Mouse (Mus musculus) ES-Bruce4 (cell line): ENCODE data around the gene Tfap2d. TPM values are rescaled to one million over a fixed set of nuclear protein-coding genes. Genes with fewer than 3 reads are reported as not detected.
A peak's percentile ranks its signal among the peaks of the same experiment; 100 is the strongest.

ENCODE experiments used
- H3K27ac ChIP-seq: 2 replicates; pipeline ENCODE4 v1.5.1; 2012; ENCODE audit warnings: low read length, inconsistent platforms; ENCODE audit not compliant: insufficient read depth
- H3K27me3 ChIP-seq: 2 replicates; pipeline ENCODE4 v1.6.1; 2012; ENCODE audit warnings: mild to moderate bottlenecking, low read length, inconsistent platforms; ENCODE audit not compliant: control insufficient read depth, poor library complexity, insufficient read depth, severe bottlenecking
- H3K36me3 ChIP-seq: 2 replicates; pipeline ENCODE4 v1.6.1; 2012; ENCODE audit warnings: inconsistent platforms, mild to moderate bottlenecking, low read length, moderate library complexity; ENCODE audit not compliant: control insufficient read depth, poor library complexity, insufficient read depth, severe bottlenecking
- H3K4me1 ChIP-seq: one replicate; pipeline ENCODE4 v1.8.1; 2011; ENCODE audit warnings: low read length; ENCODE audit not compliant: control insufficient read depth, insufficient read depth
- H3K4me3 ChIP-seq: 2 replicates; pipeline ENCODE4 v1.5.1; 2011; ENCODE audit warnings: low read depth, mild to moderate bottlenecking, low read length
- H3K9ac ChIP-seq: 2 replicates; pipeline ENCODE4 v1.6.1; 2012; ENCODE audit warnings: low read depth, mild to moderate bottlenecking, inconsistent platforms; ENCODE audit not compliant: poor library complexity, severe bottlenecking
- H3K9me3 ChIP-seq: replicated peaks from 2 replicates; pipeline ENCODE4 v1.6.1; 2012; ENCODE audit warnings: mild to moderate bottlenecking, low read length, inconsistent platforms; ENCODE audit not compliant: control insufficient read depth, poor library complexity, insufficient read depth, severe bottlenecking
- CTCF ChIP-seq: IDR thresholded peaks from one replicate; pipeline ENCODE4 v1.8.1; 2011; ENCODE audit warnings: low read depth, low read length
- EP300 ChIP-seq: IDR thresholded peaks from 2 replicates; pipeline ENCODE4 v1.6.1; 2011; ENCODE audit warnings: low read depth, low read length; ENCODE audit not compliant: insufficient read depth
- POLR2A ChIP-seq: IDR thresholded peaks from one replicate; pipeline ENCODE4 v1.8.1; 2011; ENCODE audit warnings: low read length; ENCODE audit not compliant: insufficient read depth
- polyA plus RNA-seq: library from polyadenylated mRNA; stranded (reverse); fragments of >200 nt; gene quantifications from 2 replicates; pipeline ENCODE4 v1.2.4, GENCODE M21; 2011; ENCODE audit warnings: low read depth; ENCODE audit not compliant: missing spikeins, insufficient read depth, insufficient read length

Tfap2d gene
- polyA plus RNA-seq, 1 experiment = not detected

GRCm38 (mm10) chr1:19213171-19213570, 110.3 kb downstream of the Tfap2d start:
- TF ChIP-seq CTCF (no peak), POLR2A (no peak), EP300 (no peak)
- H3K4me1 ChIP-seq = no peaks in the 10 kb centered on the region
- no peaks in the 10 kb centered on the region for H3K36me3 ChIP-seq
- no peaks in the 10 kb centered on the region for H3K9me3 ChIP-seq
- no peak overlapping the region for H3K9ac ChIP-seq
- H3K27me3 ChIP-seq = peaks cover 43% of the 10 kb centered on the region
- no peak overlapping the region for H3K4me3 ChIP-seq
- no peak overlapping the region for H3K27ac ChIP-seq

GRCm38 (mm10) chr1:19213851-19214395, 111.1 kb downstream of the Tfap2d start:
- Histone ChIP-seq H3K36me3 (no peaks in the 10 kb centered on the region), H3K9ac (no peak overlapping the region), H3K27ac (no peak overlapping the region), H3K9me3 (no peaks in the 10 kb centered on the region), H3K27me3 (peaks cover 43% of the 10 kb centered on the region), H3K4me1 (no peaks in the 10 kb centered on the region), H3K4me3 (0 out of 2 replicates have a peak overlapping the region, but pooled peaks have one; percentile 4)
- no peak for TF ChIP-seq CTCF
- TF ChIP-seq POLR2A = no peak
- no peak for TF ChIP-seq EP300

Other genes starting within 250 kb of the Tfap2d start
- gene Tfap2b, start 105.9 kb downstream of the Tfap2d start, polyA plus RNA-seq = not detected in 2 replicates